Mouse (Mus musculus): ENCODE data around the gene Tmod2.

Gene Tmod2

DNA sequence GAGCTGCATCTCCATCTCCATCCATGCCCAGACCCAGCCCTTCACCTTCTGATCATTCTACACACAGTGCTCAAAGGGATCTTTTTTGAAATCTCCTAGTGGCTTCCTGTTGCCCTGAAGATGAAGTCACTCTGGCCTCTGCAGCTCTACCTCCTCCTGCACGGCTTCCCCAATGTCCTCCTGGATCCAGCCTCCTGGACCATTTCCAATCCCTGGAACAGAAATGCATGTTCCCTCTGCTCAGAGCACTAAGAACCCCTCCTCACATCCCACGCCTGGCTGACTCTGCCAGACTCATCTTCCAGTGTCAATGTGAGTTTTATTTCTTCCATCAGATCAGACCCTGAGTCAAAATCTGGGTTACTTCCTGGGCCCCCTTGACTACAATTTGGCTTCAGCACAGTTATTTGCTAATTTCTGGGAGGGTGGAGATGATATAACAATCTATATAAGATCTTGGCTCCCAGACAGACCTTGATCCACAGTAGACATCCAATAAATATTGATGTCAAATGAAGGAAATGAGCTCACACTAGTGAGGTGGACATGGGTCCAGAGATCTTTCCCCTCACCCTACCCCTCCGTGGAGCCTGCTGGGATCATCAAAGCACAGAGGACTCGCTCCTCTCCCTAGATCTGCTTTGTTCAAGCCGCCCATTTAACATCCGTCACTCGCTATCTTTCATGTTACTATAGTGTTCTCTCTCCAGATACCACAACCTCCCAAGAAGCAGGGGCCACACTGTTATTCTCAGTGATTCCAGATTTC, 10.8 kb downstream of the Tmod2 start:
- DNase-seq (ENCODE audit: low spot score in 2 of 2), result no peak

DNA sequence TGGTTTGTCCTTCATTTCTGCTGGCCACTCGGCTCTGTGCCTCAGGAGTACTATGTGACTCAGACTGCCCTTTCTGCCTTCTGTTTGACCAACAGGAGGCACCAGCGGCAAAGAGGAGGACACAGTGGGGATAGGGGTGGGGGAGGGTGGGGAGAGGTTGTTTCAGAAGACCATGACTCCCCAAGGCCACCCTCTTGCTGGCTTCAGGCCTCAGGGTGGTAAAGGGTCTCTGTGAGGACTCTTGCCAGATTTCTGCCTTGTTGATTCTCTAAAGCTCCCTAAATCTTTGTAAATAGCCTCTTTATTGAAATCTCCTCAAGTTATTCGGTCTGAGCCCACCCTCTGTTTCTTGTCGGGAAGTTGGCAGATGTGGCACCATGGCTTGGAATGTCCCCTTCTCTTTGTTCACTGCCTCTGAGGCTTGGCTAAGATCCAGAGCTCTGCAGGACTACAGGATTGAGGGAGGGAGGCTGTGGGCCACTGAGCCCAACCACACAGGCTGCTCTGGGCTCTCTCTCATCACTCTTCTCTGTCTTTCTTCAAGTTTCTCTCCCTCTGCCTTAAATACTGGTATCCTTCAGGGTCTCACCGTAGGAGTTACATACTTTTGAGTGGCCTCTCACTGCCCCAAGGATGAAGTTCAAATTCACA, 11.8 kb downstream of the Tmod2 start:
- no peak for DNase-seq (ENCODE audit: low spot score in 2 of 2)

DNA sequence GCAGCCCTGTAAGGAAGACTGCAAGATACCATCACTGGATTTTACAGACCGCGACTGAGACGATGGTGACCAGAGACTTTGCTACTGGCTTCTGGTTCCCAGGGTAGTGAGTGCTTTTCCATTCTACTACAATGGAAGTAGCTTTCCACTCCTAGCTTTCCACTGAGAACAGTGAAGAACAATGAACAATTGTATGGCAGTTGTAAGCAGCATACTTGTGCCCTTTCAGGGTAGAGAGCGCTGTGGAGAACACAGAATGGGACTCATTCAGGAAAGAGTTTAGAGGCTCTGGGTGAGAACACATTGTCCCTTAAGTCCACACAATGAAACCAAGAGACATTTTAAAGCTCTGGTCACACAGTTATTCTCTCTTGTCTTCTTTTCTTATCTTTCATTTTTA, 13.5 kb downstream of the Tmod2 start:
- no peak for DNase-seq (ENCODE audit: low spot score in 2 of 2)

DNA sequence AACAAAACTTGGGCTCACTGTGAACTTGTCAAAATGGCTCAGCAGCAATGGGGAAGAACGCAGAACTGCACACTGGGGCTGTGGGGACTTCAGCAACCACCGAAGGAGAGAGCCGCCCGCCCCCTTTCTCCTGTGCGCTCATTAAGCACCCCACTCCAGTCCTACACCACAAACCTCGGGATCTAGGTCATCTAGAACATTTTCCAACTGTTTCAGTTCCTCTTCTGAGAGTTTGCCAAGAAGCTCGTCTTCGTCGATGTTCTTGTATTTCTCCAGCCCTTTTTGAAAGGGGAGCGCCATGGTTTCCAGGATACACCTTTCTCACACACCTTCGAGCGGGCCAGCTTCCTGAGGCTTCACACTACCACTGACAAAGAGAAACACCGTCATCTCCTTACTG, 14.1 kb downstream of the Tmod2 start:
- DNase-seq (ENCODE audit: low spot score in 2 of 2), result no peak

- DNase-seq (ENCODE audit: low spot score in 2 of 2), result no peak
Measured at GRCm38 (mm10) chr9:75593481-75593880, 17.6 kb downstream of the Tmod2 start.

- DNase-seq (ENCODE audit: low spot score in 2 of 2), result no peak
Measured at GRCm38 (mm10) chr9:75589850-75590790, 21.0 kb downstream of the Tmod2 start.

GRCm38 (mm10) chr9:75581694-75582350, 29.3 kb downstream of the Tmod2 start:
- no peak for DNase-seq (ENCODE audit: low spot score in 2 of 2)

- DNase-seq (ENCODE audit: low spot score in 2 of 2), result no peak
Measured at GRCm38 (mm10) chr9:75579321-75579720, 31.8 kb downstream of the Tmod2 start.

DNA sequence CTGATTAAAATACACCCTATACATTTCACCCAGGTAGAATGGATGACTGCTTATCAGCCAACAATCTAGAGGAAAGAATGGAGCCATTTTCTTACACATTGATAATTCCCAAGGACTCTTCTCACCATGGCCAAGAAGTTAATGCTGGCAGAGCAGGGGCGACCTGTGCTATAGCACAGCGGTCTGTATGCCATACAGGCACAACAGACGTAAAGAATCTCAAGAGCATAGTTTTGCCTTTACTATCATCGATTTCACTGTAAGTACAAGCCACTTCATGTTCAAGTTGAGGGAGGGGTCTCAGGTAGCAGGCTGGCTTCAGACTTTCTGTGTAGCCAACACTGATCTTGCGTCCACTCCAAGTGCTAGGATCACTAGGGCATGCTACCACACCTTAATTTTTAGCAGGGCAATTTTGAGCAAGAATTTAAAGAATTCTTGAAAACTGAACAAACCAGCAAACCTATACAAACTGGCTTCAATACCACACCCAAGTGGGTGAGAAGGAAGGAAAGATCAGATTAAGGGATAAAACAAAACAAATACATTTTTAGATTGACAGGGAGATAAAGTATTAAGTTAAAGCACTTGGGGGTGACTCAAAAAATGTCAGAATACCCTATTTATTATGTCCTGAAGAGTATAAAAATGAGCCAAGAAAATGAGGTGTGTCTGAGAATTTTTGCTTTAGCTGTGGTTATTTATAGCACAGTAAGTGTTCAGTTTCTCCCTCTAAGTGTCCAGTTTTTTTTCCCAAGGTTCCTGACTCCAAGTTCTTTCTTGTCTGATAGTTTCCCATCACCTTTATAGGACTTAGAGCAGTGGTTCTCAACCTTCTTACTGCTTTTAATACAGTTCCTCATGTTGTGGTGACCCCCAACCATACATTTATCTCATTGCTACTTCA, 39.8 kb downstream of the Tmod2 start:
- no peak for DNase-seq (ENCODE audit: low spot score in 2 of 2)

DNA sequence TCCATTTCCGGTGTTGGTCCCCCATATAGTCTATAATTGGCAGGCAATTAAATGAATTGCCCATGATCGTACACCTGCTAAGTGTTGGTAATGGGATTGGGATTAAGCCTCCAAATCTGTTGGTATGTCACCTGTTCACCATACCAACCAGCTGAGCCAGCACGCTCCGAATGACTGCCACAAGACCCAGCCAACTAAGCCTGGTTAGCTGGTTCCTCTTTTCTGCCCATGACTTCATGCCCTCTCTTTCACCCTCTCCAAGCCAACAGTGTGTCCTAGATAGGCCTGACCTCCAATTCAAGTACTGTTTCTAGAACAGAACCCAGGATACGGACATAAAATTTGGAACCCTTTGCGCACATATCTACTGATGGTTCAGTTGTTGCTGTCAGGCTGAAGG, 42.7 kb downstream of the Tmod2 start:
- DNase-seq (ENCODE audit: low spot score in 2 of 2), result peak in 1 of 2 experiments; percentile 11

GRCm38 (mm10) chr9:75564892-75565291, 46.2 kb downstream of the Tmod2 start:
- DNase-seq (ENCODE audit: low spot score in 2 of 2), result no peak

DNA sequence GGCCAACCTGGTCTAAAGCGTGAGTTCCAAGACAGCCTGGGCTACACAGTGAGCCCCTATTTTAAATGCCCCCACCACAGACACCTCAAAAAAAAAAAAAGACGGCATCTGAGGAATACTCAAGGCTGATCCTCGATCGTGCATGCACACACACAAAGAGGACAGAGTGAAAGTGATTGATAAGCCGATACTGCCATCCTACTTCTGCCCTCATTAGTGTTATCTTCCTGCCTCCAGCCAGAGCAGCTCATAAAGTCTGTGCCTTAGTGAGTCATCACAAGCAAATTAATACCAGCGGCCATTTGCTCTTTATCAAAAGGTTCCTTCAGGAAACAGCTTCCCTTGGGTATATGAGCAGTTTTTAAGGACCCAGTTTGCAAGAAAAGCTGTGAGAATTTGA, 47.5 kb downstream of the Tmod2 start:
- DNase-seq (ENCODE audit: low spot score in 2 of 2), result no peak

GRCm38 (mm10) chr9:75563176-75563575, 47.9 kb downstream of the Tmod2 start:
- DNase-seq (ENCODE audit: low spot score in 2 of 2), result no peak

DNA sequence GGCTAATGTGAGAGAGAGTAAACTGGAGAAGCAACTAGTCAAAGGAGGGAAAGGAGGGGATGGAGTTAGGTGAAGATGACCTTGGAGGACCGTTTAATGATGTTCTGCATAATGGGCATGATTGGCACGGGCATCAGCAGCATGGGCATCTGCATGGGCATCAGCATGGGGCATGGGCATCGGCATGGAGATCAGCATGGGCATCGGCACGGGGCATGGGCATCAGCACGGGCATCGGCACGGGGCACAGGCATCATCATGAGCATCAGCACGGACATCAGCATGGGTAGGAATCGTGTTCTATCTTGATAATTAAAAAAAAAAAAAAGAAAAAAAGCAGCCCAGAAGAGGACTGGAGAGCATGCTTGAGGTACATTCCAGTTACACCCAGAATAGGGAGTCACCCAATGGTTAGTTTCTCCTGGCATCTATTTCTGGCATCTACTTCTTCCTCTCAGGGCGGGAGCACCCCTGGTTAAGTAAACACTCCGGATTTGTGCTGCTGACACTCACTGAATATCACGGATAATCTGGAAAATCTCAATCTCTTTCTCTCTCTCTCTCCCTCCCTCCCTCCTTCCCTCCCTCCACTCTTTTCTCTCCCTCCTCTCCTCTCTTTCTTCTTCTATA, 50.0 kb downstream of the Tmod2 start:
- no peak for DNase-seq (ENCODE audit: low spot score in 2 of 2)

DNA sequence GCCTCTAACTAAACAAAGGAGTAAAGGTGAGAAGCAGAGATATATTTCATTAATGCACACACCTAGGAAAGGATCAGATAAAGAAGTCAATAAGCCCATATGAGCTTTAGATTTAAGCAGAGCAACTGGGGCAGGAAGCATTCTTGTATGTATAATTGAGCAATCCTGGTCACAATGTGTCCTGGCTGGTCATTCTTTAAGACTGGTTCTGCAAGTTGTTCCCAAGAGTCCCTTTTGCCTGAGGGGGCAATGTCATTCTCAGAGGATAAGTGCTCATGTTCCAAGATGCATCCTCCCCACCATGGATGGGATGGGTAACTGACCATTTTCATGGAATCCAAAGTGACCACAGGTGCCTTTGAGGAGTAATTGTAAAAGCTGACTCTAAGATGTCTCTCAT, 50.8 kb downstream of the Tmod2 start:
- DNase-seq (ENCODE audit: low spot score in 2 of 2), result no peak

- peak; percentile 87 to 92 for DNase-seq (ENCODE audit: low spot score in 2 of 2)
Measured at GRCm38 (mm10) chr9:75559512-75560012, 51.6 kb downstream of the Tmod2 start, which contains the start of gene Tmod3. Gene Tmod3, minus strand, starts transcription at chr9:75559657.

GRCm38 (mm10) chr9:75558812-75559511, 52.2 kb downstream of the Tmod2 start:
- DNase-seq (ENCODE audit: low spot score in 2 of 2), result peak in 1 of 2 experiments; percentile 61

DNA sequence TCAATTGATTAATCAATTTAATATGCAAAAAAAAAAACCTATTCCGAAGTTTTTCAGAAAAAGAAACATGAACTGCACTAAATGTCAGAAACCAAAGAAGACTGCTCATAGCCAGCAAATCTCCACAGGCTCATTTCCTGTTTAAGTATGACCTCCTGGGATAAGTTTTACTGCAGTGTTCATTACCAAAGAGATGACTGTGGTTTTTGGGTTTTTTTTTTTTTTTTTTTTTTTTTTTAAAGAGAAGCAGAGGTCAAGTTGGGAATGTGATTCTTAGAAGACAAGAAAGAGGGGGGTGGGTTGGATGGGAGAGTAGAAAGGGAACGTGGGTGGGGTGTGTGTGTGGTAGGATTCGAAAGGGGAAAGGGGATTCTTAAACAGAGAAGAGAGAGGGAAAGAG, 52.8 kb downstream of the Tmod2 start:
- no peak for DNase-seq (ENCODE audit: low spot score in 2 of 2)

DNA sequence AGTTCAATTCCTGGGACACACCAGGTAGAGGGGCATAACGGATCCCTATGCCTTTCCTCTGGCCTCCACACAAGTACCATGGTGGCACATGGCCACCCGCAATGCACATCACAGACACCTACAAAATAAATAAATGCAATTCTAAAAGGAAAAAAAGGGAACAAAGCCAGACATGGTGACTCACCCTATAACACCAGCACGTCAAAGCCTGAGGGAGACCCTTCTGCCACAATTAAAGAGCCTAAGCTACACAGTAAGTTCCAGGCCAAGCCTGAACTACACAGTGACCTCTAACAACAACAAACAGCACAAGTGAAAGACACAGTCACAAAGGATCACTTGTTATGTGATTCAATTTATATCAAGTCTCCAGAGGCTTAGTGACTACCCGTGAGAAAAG, 57.4 kb downstream of the Tmod2 start:
- DNase-seq (ENCODE audit: low spot score in 2 of 2), result no peak
